Mouse (Mus musculus) lung, postnatal 0 days (tissue): Measurements from ENCODE around the gene Raver1.

Experiments used
- CTCF ChIP-seq: IDR thresholded peaks from 2 replicates; pipeline ENCODE4 v1.5.1; 2016; ENCODE audit warnings: antibody characterized with exemption, mild to moderate bottlenecking
- EP300 ChIP-seq: IDR thresholded peaks from 2 replicates; pipeline ENCODE4 v1.6.1; 2016; ENCODE audit warnings: antibody characterized with exemption, mild to moderate bottlenecking, control low read depth

DNA sequence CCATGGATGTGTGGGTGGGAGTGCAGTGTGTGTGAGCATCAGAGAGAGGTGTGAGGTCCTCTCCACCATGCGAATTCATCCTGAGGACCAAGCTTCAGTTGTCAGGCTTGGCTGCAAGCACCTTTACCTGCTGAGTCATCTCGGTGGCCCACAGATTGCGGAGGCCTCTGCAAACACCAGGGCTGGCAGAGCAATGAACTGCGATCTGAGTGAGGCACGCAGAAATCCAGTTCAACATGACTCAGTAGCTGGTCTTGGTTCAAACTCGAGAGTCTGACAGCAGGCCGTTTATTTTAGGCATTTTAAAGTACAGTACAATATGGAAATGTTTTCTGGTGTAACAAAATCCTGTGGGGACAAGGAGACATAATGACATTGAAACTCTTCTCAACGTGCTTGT lies 6.0 kb upstream of the Raver1 start:
- TF ChIP-seq CTCF (no peak), EP300 (no peak)
